Mouse (Mus musculus): ENCODE measurements around the gene Spats1. TPM values are rescaled to one million over a fixed set of nuclear protein-coding genes. Genes with fewer than 3 reads are reported as not detected.
A peak's percentile ranks its signal among the peaks of the same experiment; 100 is the strongest.

Gene Spats1
- polyA plus RNA-seq, 1 experiment from 2014 or later, result not detected

GRCm38 (mm10) chr17:45449586-45449985 is 25.6 kb downstream of the Spats1 start:
- H3K9me3 ChIP-seq (ENCODE audit: low read length), result no peaks in the 10 kb centered on the region
- no peaks in the 10 kb centered on the region for H3K4me1 ChIP-seq (ENCODE audit: insufficient read depth)
- no peak overlapping the region for H3K9ac ChIP-seq (replicated peaks)
- H3K36me3 ChIP-seq (replicated peaks; ENCODE audit: insufficient read depth, low read length), result no peaks in the 10 kb centered on the region
- 84% methylated on average over 8 of the region's 8 CpGs for WGBS (ENCODE audit: insufficient replicate concordance)
- ATAC-seq (no peak), DNase-seq (no peak)
- no peak overlapping the region for H3K4me3 ChIP-seq (ENCODE audit: low read depth, low read length)
- TF ChIP-seq CTCF (IDR thresholded peaks at IDR 0.05; ENCODE audit: low read depth) (no peak), EP300 (IDR thresholded peaks at IDR 0.05; ENCODE audit: low read depth) (no peak)
- no peaks in the 10 kb centered on the region for H3K27me3 ChIP-seq (ENCODE audit: insufficient read depth, low read length)
- H3K4me2 ChIP-seq (ENCODE audit: low read depth, low read length), result no peak overlapping the region
- no peak overlapping the region for H3K27ac ChIP-seq (ENCODE audit: low read depth)

GRCm38 (mm10) chr17:45447063-45447462 is 28.2 kb downstream of the Spats1 start:
- no peak overlapping the region for H3K4me3 ChIP-seq (ENCODE audit: low read depth, low read length)
- H3K4me2 ChIP-seq (ENCODE audit: low read depth, low read length), result no peak overlapping the region
- H3K27ac ChIP-seq (ENCODE audit: low read depth), result no peak overlapping the region
- H3K27me3 ChIP-seq (ENCODE audit: insufficient read depth, low read length), result no peaks in the 10 kb centered on the region
- no peaks in the 10 kb centered on the region for H3K9me3 ChIP-seq (ENCODE audit: low read length)
- TF ChIP-seq EP300 (IDR thresholded peaks at IDR 0.05; ENCODE audit: low read depth), result no peak
- no peak for TF ChIP-seq CTCF (IDR thresholded peaks at IDR 0.05; ENCODE audit: low read depth)
- no peak for DNase-seq
- no peak overlapping the region for H3K9ac ChIP-seq (replicated peaks)
- no peaks in the 10 kb centered on the region for H3K4me1 ChIP-seq (ENCODE audit: insufficient read depth)
- WGBS (ENCODE audit: insufficient replicate concordance), result 83% methylated on average over 2 of the region's 2 CpGs
- ATAC-seq, result no peak
- no peaks in the 10 kb centered on the region for H3K36me3 ChIP-seq (replicated peaks; ENCODE audit: insufficient read depth, low read length)

DNA sequence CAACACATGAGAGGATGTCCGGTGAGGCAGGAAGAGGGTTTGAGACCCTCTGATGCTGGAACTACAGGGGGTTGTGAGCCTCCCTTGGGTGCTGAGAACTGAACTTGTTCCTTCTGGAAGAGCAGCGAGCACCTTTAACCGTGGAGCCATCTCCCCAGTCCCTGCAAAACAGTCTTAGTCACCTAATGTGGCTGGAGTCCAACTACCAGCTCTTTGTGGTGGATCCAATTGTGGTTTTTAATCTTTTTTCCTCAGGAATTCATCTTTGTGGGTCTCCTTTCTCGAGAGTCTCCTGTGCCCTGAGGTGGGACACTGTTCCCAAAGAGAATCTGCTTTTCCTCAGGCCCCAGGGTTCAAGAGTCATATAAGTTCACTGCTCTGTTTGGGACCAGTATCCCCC is 29.3 kb downstream of the Spats1 start:
- Histone ChIP-seq H3K4me2 (ENCODE audit: low read depth, low read length) (no peak overlapping the region), H3K4me1 (ENCODE audit: insufficient read depth) (no peaks in the 10 kb centered on the region), H3K9ac (replicated peaks) (no peak overlapping the region), H3K4me3 (ENCODE audit: low read depth, low read length) (no peak overlapping the region), H3K36me3 (replicated peaks; ENCODE audit: insufficient read depth, low read length) (no peaks in the 10 kb centered on the region), H3K27ac (ENCODE audit: low read depth) (no peak overlapping the region), H3K27me3 (ENCODE audit: insufficient read depth, low read length) (no peaks in the 10 kb centered on the region), H3K9me3 (ENCODE audit: low read length) (no peaks in the 10 kb centered on the region)
- TF ChIP-seq CTCF (IDR thresholded peaks at IDR 0.05; ENCODE audit: low read depth) (no peak), EP300 (IDR thresholded peaks at IDR 0.05; ENCODE audit: low read depth) (no peak)
- ATAC-seq (no peak), DNase-seq (no peak)
- 69% methylated on average over 4 of the region's 4 CpGs for WGBS (ENCODE audit: insufficient replicate concordance)

- Histone ChIP-seq H3K9me3 (ENCODE audit: low read length) (no peaks in the 10 kb centered on the region), H3K36me3 (replicated peaks; ENCODE audit: insufficient read depth, low read length) (no peaks in the 10 kb centered on the region), H3K27ac (ENCODE audit: low read depth) (peak overlapping the region; percentile 100), H3K4me3 (ENCODE audit: low read depth, low read length) (peak overlapping the region; percentile 99), H3K9ac (replicated peaks) (peak overlapping the region; percentile 98), H3K27me3 (ENCODE audit: insufficient read depth, low read length) (no peaks in the 10 kb centered on the region), H3K4me1 (ENCODE audit: insufficient read depth) (peaks cover 20% of the 10 kb centered on the region), H3K4me2 (ENCODE audit: low read depth, low read length) (peak overlapping the region; percentile 95)
- DNase-seq (no peak), ATAC-seq (no peak)
- WGBS (ENCODE audit: insufficient replicate concordance), result 8% methylated on average over 12 of the region's 12 CpGs
- TF ChIP-seq EP300 (IDR thresholded peaks at IDR 0.05; ENCODE audit: low read depth) (no peak), CTCF (IDR thresholded peaks at IDR 0.05; ENCODE audit: low read depth) (no peak)
These were observed 41.0 kb downstream of the Spats1 start for GRCm38 (mm10) chr17:45434262-45434590.

GRCm38 (mm10) chr17:45433419-45434261 is 41.6 kb downstream of the Spats1 start, which contains the start of gene Cdc5l:
TSS of gene Cdc5l (minus strand) at chr17:45433737.
- H3K9me3 ChIP-seq (ENCODE audit: low read length), result no peaks in the 10 kb centered on the region
- peak within 1 kb of the TSS; percentile 100 for H3K27ac ChIP-seq (ENCODE audit: low read depth)
- peaks cover 20% of the 10 kb centered on the region for H3K4me1 ChIP-seq (ENCODE audit: insufficient read depth)
- peak within 1 kb of the TSS; percentile 99 for H3K4me3 ChIP-seq (ENCODE audit: low read depth, low read length)
- H3K27me3 ChIP-seq (ENCODE audit: insufficient read depth, low read length), result no peaks in the 10 kb centered on the region
- ATAC-seq, result peak; percentile 97
- H3K36me3 ChIP-seq (replicated peaks; ENCODE audit: insufficient read depth, low read length), result no peaks in the 10 kb centered on the region
- H3K9ac ChIP-seq (replicated peaks), result peak within 1 kb of the TSS; percentile 98
- TF ChIP-seq CTCF (IDR thresholded peaks at IDR 0.05; ENCODE audit: low read depth), result peak; percentile 59
- peak; percentile 92 for TF ChIP-seq EP300 (IDR thresholded peaks at IDR 0.05; ENCODE audit: low read depth)
- peak within 1 kb of the TSS; percentile 95 for H3K4me2 ChIP-seq (ENCODE audit: low read depth, low read length)
- peak; percentile 96 for DNase-seq
- WGBS (ENCODE audit: insufficient replicate concordance), result under 1% methylated on average over 73 of the region's 73 CpGs

GRCm38 (mm10) chr17:45432706-45433398 is 42.4 kb downstream of the Spats1 start:
- Histone ChIP-seq H3K27ac (ENCODE audit: low read depth) (peak overlapping the region; percentile 100), H3K9ac (replicated peaks) (peak overlapping the region; percentile 98), H3K4me3 (ENCODE audit: low read depth, low read length) (peak overlapping the region; percentile 99), H3K36me3 (replicated peaks; ENCODE audit: insufficient read depth, low read length) (no peaks in the 10 kb centered on the region), H3K4me1 (ENCODE audit: insufficient read depth) (peaks cover 20% of the 10 kb centered on the region), H3K27me3 (ENCODE audit: insufficient read depth, low read length) (no peaks in the 10 kb centered on the region), H3K9me3 (ENCODE audit: low read length) (no peaks in the 10 kb centered on the region), H3K4me2 (ENCODE audit: low read depth, low read length) (peak overlapping the region; percentile 95)
- peak; percentile 56 for ATAC-seq
- DNase-seq, result no peak
- whole genome bisulfite sequencing (ENCODE audit: insufficient replicate concordance), result under 1% methylated on average over 54 of the region's 62 CpGs
- no peak for TF ChIP-seq CTCF (IDR thresholded peaks at IDR 0.05; ENCODE audit: low read depth)
- TF ChIP-seq EP300 (IDR thresholded peaks at IDR 0.05; ENCODE audit: low read depth), result no peak

Data from liver, postnatal 0 days (tissue).